Mouse (Mus musculus): ENCODE data around the gene Palm2.

Palm2 gene

GRCm38 (mm10) chr4:57715849-57716248 lies 281.8 kb downstream of the Palm2 start:
- no peak for DNase-seq (ENCODE audit: low spot score)

- DNase-seq (ENCODE audit: low spot score), result no peak
Observed at GRCm38 (mm10) chr4:57716735-57717134, 282.7 kb downstream of the Palm2 start.

GRCm38 (mm10) chr4:57717354-57717753 lies 283.3 kb downstream of the Palm2 start, which contains the start of gene Akap2:
Gene Akap2, plus strand, starts transcription at chr4:57717657.
- DNase-seq (ENCODE audit: low spot score), result no peak

- no peak for DNase-seq (ENCODE audit: low spot score)
Observed at GRCm38 (mm10) chr4:57719370-57719769, 285.3 kb downstream of the Palm2 start.

GRCm38 (mm10) chr4:57720869-57721361 lies 286.9 kb downstream of the Palm2 start:
- DNase-seq (ENCODE audit: low spot score), result no peak

GRCm38 (mm10) chr4:57722296-57722695 lies 288.2 kb downstream of the Palm2 start:
- no peak for DNase-seq (ENCODE audit: low spot score)

- no peak for DNase-seq (ENCODE audit: low spot score)
Observed at GRCm38 (mm10) chr4:57723659-57724058, 289.6 kb downstream of the Palm2 start.

- no peak for DNase-seq (ENCODE audit: low spot score)
Observed at GRCm38 (mm10) chr4:57725569-57725968, 291.5 kb downstream of the Palm2 start.

GRCm38 (mm10) chr4:57728611-57729183 lies 294.6 kb downstream of the Palm2 start:
- DNase-seq (ENCODE audit: low spot score), result no peak

- DNase-seq (ENCODE audit: low spot score), result no peak
Observed at GRCm38 (mm10) chr4:57730047-57730446, 296.0 kb downstream of the Palm2 start.

GRCm38 (mm10) chr4:57730801-57731598 lies 297.0 kb downstream of the Palm2 start:
- DNase-seq (ENCODE audit: low spot score), result no peak

GRCm38 (mm10) chr4:57732351-57732750 lies 298.3 kb downstream of the Palm2 start:
- no peak for DNase-seq (ENCODE audit: low spot score)

GRCm38 (mm10) chr4:57733445-57733844 lies 299.4 kb downstream of the Palm2 start:
- DNase-seq (ENCODE audit: low spot score), result no peak

- DNase-seq (ENCODE audit: low spot score), result no peak
Observed at GRCm38 (mm10) chr4:57735426-57735825, 301.4 kb downstream of the Palm2 start.

GRCm38 (mm10) chr4:57738856-57739552 lies 305.0 kb downstream of the Palm2 start:
- DNase-seq (ENCODE audit: low spot score), result no peak

GRCm38 (mm10) chr4:57743325-57743929 lies 309.4 kb downstream of the Palm2 start:
- no peak for DNase-seq (ENCODE audit: low spot score)

- DNase-seq (ENCODE audit: low spot score), result no peak
Observed at GRCm38 (mm10) chr4:57750651-57751050, 316.6 kb downstream of the Palm2 start.

GRCm38 (mm10) chr4:57751054-57751453 lies 317.0 kb downstream of the Palm2 start:
- no peak for DNase-seq (ENCODE audit: low spot score)

- DNase-seq (ENCODE audit: low spot score), result no peak
Observed at GRCm38 (mm10) chr4:57751566-57751965, 317.5 kb downstream of the Palm2 start.

- DNase-seq (ENCODE audit: low spot score), result no peak
Observed at GRCm38 (mm10) chr4:57755085-57755484, 321.0 kb downstream of the Palm2 start.

GRCm38 (mm10) chr4:57757997-57758396 lies 323.9 kb downstream of the Palm2 start:
- DNase-seq (ENCODE audit: low spot score), result no peak
